Mouse (Mus musculus) embryonic facial prominence, embryonic 10.5 days (tissue): ENCODE data around the gene Olfr789. TPM values are rescaled to one million over a fixed set of nuclear protein-coding genes. Genes with fewer than 3 reads are reported as not detected.

ENCODE experiments used
- DNase-seq: peaks from one replicate; pipeline ENCODE4 v3.0.0-alpha.2; 2017; ENCODE audit warnings: low spot score
- H3K27ac ChIP-seq: fragments of 300-500 bp; sonication (generic); replicated peaks from 2 replicates; pipeline ENCODE4 v1.5.1; 2016; ENCODE audit warnings: mild to moderate bottlenecking
- H3K27me3 ChIP-seq: fragments of 300-500 bp; sonication (generic); replicated peaks from 2 replicates; pipeline ENCODE4 v1.6.1; 2016; ENCODE audit warnings: low read depth, mild to moderate bottlenecking; ENCODE audit not compliant: poor library complexity, severe bottlenecking
- H3K36me3 ChIP-seq: fragments of 300-500 bp; sonication (generic); replicated peaks from 2 replicates; pipeline ENCODE4 v1.6.1; 2016; ENCODE audit warnings: mild to moderate bottlenecking, moderate library complexity
- H3K4me1 ChIP-seq: fragments of 300-500 bp; sonication (generic); 2 replicates; pipeline ENCODE4 v1.6.1; 2016
- H3K4me3 ChIP-seq: fragments of 300-500 bp; sonication (generic); 2 replicates; pipeline ENCODE4 v1.5.1; 2016; ENCODE audit warnings: mild to moderate bottlenecking, moderate library complexity
- H3K9me3 ChIP-seq: fragments of 300-500 bp; sonication (generic); 2 replicates; pipeline ENCODE4 v1.6.1; 2016; ENCODE audit warnings: mild to moderate bottlenecking
- WGBS: fragments of 180-500 bp; shearing (Covaris S2); methylation state at CpG from one replicate; pipeline ENCODE4 v1.1.7; 2016; 5-methylcytosine and 5-hydroxymethylcytosine counted together
- polyA plus RNA-seq: library from polyadenylated mRNA; unstranded; fragments of >200 nt; fragmentation: Nextera tagmentation; extraction: Ambion mirVana; gene quantifications from 2 replicates; pipeline ENCODE4 v1.2.1, GENCODE M21; 2016

The Olfr789 gene
- not detected in 2 replicates for polyA plus RNA-seq

DNA sequence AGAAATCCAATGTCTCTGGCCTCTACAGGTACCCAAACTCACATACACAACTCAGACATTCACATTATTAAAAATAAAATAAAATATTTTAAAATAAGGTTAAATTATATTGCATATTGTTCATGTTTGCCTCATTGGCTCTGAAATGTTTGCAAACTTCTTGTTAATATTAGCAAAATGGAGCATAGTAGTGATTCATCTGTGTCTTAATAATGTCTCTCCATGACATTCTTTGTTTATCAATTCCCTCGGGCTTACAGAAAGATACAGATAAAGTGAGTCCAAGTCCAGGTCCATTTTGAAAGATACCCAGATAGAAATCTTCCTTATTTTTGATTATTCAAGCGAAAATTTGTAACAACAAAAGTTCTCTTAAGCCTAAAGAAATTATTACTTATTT, at the start of gene Olfr789:
TSS of gene Olfr789 (plus strand) at position 301 of the 400 bp plus-strand sequence.
- Histone ChIP-seq H3K4me1 (no peaks in the 10 kb centered on the region), H3K36me3 (no peaks in the 10 kb centered on the region), H3K27ac (no peak within 1 kb of the TSS), H3K27me3 (no peaks in the 10 kb centered on the region), H3K4me3 (no peak within 1 kb of the TSS), H3K9me3 (no peaks in the 10 kb centered on the region)
- no peak for DNase-seq
- WGBS, result 75% methylated on average over 2 of the region's 2 CpGs

DNA sequence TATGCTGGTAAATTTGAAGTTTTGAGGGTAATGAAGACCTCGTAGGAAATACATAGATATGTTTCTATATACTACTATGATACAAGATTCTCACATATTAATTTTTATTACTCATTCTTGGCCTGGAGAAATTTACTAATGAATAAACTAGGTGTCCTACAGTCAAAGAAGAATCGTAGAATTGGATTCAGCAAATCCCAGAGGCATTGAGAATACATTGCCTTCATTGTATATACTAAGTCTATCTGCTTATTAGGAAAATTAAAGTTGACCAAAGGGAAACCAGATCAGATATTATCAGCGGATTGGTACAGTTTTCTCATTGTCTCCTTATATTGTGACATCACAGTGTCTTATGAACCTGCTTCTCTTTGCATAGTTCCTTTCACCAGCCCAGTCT, 23.0 kb upstream of the Olfr789 start, which contains the start of gene Olfr787:
TSS of gene Olfr787 (plus strand) at position 301 of the 400 bp plus-strand sequence.
- H3K4me3 ChIP-seq, result no peak within 1 kb of the TSS
- H3K27ac ChIP-seq, result no peak within 1 kb of the TSS
- H3K27me3 ChIP-seq, result no peaks in the 10 kb centered on the region
- H3K9me3 ChIP-seq, result no peaks in the 10 kb centered on the region
- 87% methylated on average over 3 of the region's 3 CpGs for WGBS
- DNase-seq, result no peak
- no peaks in the 10 kb centered on the region for H3K4me1 ChIP-seq
- no peaks in the 10 kb centered on the region for H3K36me3 ChIP-seq

DNA sequence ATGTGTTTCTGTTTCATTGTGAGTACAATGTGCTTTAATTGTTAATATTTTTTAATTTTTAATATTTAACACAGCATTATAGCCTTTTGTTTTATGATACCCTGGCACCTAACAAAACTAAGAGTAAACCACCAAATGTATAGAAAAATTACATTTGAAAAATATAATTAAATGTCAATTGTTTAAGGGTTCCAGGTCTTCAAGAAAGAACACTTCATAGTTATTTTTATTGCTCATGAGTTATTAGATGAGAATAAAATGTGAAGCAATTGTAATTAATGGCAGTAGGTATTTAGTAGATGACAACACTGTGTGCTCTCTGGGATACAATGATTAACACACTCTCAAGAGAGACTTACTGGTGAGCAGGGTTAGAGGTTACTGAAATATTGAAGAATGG, 13.9 kb upstream of the Olfr789 start, which contains the start of gene Olfr788:
TSS of gene Olfr788 (plus strand) at position 301 of the 400 bp plus-strand sequence.
- no peaks in the 10 kb centered on the region for H3K4me1 ChIP-seq
- DNase-seq, result no peak
- H3K4me3 ChIP-seq, result no peak within 1 kb of the TSS
- no peaks in the 10 kb centered on the region for H3K36me3 ChIP-seq
- H3K9me3 ChIP-seq, result no peaks in the 10 kb centered on the region
- H3K27me3 ChIP-seq, result no peaks in the 10 kb centered on the region
- H3K27ac ChIP-seq, result no peak within 1 kb of the TSS

DNA sequence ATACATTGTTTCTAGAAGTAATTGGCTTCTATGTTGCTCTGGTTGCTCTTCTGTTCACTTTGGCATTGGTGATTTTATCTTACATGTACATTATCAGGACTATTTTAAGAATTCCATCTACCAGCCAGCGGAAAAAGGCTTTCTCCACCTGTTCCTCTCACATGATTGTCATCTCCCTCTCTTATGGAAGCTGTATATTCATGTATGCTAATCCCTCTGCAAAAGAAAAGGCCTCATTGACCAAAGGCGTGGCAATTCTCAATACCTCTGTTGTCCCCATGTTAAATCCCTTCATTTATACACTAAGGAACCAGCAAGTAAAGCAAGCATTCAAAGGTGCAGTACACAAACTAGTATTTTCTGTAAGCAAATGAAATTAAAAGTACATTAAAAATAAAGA, 11.3 kb upstream of the Olfr789 start:
- 71% methylated on average over 2 of the region's 2 CpGs for WGBS

DNA sequence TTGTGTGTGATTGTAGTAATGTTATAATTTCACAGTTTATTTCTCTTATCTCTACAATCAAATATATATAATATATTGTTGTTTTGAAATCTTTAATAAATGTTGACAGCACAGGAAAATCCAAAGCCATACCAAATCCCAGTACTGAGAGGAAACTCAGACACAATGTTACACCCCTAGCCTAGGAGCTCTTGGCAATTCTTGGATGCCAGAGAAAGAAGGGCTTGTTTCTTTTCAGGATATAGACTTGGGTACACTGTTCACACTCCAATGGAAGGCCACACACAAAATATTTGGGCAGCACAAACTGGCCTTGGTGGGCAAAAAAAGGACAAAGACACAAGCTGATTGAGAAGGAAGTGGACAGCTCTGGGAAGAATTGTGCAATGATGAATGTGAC, 10.8 kb upstream of the Olfr789 start:
- Histone ChIP-seq H3K4me1 (no peaks in the 10 kb centered on the region), H3K36me3 (no peaks in the 10 kb centered on the region), H3K27ac (no peak overlapping the region)

More for the DNA sequence above, 11.3 kb upstream of the Olfr789 start:
- DNase-seq, result no peak
- no peak overlapping the region for H3K27ac ChIP-seq
- no peaks in the 10 kb centered on the region for H3K36me3 ChIP-seq
- H3K9me3 ChIP-seq, result no peaks in the 10 kb centered on the region
- no peak overlapping the region for H3K4me3 ChIP-seq
- H3K27me3 ChIP-seq, result no peaks in the 10 kb centered on the region
- no peaks in the 10 kb centered on the region for H3K4me1 ChIP-seq

DNA sequence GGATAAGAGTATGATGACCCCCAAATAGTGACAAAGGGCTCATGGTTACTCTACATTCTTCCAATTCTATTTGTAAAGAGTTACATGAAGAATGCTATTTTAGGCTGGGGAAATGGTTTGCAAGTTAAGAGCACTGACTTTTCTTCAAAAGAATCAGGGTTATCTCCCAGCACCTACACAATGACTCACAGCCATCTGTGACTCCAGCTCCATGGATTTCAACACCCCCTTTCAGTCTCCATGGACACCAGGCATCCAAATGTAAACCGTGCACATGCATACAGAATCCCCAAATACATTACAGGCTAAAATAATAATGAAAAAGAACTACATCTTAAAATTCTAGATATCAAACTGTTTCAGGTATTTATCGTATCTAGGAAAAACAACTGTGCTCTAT, 5.5 kb downstream of the Olfr789 start:
- no peak overlapping the region for H3K4me3 ChIP-seq
- H3K9me3 ChIP-seq, result no peaks in the 10 kb centered on the region
- H3K36me3 ChIP-seq, result no peaks in the 10 kb centered on the region
- no peak overlapping the region for H3K27ac ChIP-seq
- no peaks in the 10 kb centered on the region for H3K4me1 ChIP-seq
- WGBS, result 81% methylated on average over 2 of the region's 2 CpGs
- DNase-seq, result no peak
- H3K27me3 ChIP-seq, result no peaks in the 10 kb centered on the region

More for the DNA sequence above, 10.8 kb upstream of the Olfr789 start:
- DNase-seq, result no peak
- Histone ChIP-seq H3K27me3 (no peaks in the 10 kb centered on the region), H3K4me3 (no peak overlapping the region), H3K9me3 (no peaks in the 10 kb centered on the region)

DNA sequence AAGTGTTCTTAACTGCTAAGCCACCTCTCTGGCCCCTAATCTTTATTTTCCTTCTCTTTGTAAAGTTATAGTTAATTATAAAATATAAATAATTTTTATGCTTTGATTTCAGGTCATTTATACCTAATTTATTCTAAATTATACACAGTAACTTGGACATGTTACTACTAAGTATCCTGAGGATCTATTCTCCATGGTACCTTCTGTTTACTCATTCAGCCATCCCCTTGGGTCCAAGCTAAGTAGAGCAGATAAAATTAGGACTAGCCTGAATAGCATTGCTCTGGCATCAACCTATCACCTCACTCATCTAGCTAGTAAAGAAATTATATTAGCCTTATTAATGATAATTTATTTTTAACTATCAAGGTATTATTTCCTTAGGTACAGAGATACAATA, 13.6 kb downstream of the Olfr789 start, which contains the start of gene Olfr790:
TSS of gene Olfr790 (plus strand) at position 301 of the 400 bp plus-strand sequence.
- H3K27me3 ChIP-seq, result no peaks in the 10 kb centered on the region
- no peak within 1 kb of the TSS for H3K27ac ChIP-seq
- H3K9me3 ChIP-seq, result no peaks in the 10 kb centered on the region
- no peaks in the 10 kb centered on the region for H3K36me3 ChIP-seq
- DNase-seq, result no peak
- H3K4me1 ChIP-seq, result no peaks in the 10 kb centered on the region
- H3K4me3 ChIP-seq, result no peak within 1 kb of the TSS

DNA sequence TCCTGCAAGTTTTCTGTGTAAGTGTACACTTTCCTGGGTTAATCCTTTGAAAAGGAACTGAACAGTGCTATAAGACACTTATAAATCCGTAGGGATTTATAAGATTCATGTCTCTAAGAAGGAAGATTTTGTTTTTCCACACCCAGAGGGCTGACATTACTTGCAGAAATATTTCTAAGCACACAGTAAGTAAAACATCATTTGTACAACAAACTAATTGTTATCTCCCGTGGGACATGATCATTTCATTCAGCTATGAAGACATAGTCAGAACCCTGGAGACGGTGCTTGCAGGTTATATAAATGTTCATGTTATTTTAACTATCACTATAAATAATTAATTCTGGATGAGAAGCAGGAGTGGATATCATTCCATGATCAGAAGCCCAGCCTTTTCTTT, 36.9 kb downstream of the Olfr789 start, which contains the start of gene Olfr791:
TSS of gene Olfr791 (plus strand) at position 301 of the 400 bp plus-strand sequence.
- Histone ChIP-seq H3K4me1 (no peaks in the 10 kb centered on the region), H3K36me3 (no peaks in the 10 kb centered on the region), H3K27me3 (no peaks in the 10 kb centered on the region), H3K27ac (no peak within 1 kb of the TSS), H3K9me3 (no peaks in the 10 kb centered on the region), H3K4me3 (no peak within 1 kb of the TSS)
- DNase-seq, result no peak
- 82% methylated on average over 3 of the region's 3 CpGs for WGBS

DNA sequence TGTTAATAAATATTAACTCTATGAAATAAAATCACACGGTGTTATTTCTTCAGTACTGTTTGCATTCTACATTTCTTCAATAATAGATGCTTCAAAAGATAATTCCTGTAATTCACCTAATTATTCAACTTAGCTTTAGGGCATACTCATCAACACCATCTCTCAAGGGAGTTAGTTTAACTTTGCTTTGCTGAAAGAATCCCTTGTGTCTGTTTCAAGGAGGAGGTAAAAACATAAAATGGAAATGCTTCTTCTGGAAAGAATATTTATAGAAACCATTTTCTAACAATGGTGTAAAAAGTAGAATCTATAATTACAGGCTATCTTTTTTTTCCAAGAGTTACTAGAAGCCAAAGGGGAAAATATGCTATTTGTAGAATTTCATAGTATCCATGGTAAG, 54.3 kb downstream of the Olfr789 start, which contains the start of gene Olfr792:
TSS of gene Olfr792 (plus strand) at position 301 of the 400 bp plus-strand sequence.
- 78% methylated on average over 1 of the region's 1 CpGs for WGBS
- Histone ChIP-seq H3K27ac (no peak within 1 kb of the TSS), H3K4me3 (no peak within 1 kb of the TSS), H3K27me3 (no peaks in the 10 kb centered on the region), H3K9me3 (peaks cover under 1% of the 10 kb centered on the region; the same call in 1 of the 2 replicates), H3K36me3 (no peaks in the 10 kb centered on the region), H3K4me1 (no peaks in the 10 kb centered on the region)
- no peak for DNase-seq

Other genes starting within 250 kb of the Olfr789 start
- gene Olfr774, start 248.5 kb upstream of the Olfr789 start, polyA plus RNA-seq, result not detected in 2 replicates
- gene Olfr775, start 236.3 kb upstream of the Olfr789 start, polyA plus RNA-seq, result not detected in 2 replicates
- gene Olfr776, start 225.6 kb upstream of the Olfr789 start, polyA plus RNA-seq, result not detected in 2 replicates
- gene Olfr777, start 213.3 kb upstream of the Olfr789 start, polyA plus RNA-seq, result not detected in 2 replicates
- gene Olfr780, start 166.6 kb upstream of the Olfr789 start, polyA plus RNA-seq, result not detected in 2 replicates
- not detected in 2 replicates for gene Olfr781, start 155.9 kb upstream of the Olfr789 start, polyA plus RNA-seq
- not detected in 2 replicates for gene Olfr782, start 135.9 kb upstream of the Olfr789 start, polyA plus RNA-seq
- 0.05 and 0.06 TPM in 2 replicates for gene Olfr784, start 100.7 kb upstream of the Olfr789 start, polyA plus RNA-seq
- not detected in 2 replicates for gene Olfr785, start 79.3 kb upstream of the Olfr789 start, polyA plus RNA-seq
- gene Olfr786, start 57.4 kb upstream of the Olfr789 start, polyA plus RNA-seq, result not detected in 2 replicates
- not detected in 2 replicates for gene Olfr787, start 22.9 kb upstream of the Olfr789 start, polyA plus RNA-seq
- gene Olfr788, start 13.8 kb upstream of the Olfr789 start, polyA plus RNA-seq, result not detected in 2 replicates
- gene Olfr790, start 13.7 kb downstream of the Olfr789 start, polyA plus RNA-seq, result not detected in 2 replicates
- not detected in 2 replicates for gene Olfr791, start 37.0 kb downstream of the Olfr789 start, polyA plus RNA-seq
- gene Olfr792, start 54.4 kb downstream of the Olfr789 start, polyA plus RNA-seq, result not detected in 2 replicates
- not detected in 2 replicates for gene Olfr794, start 82.9 kb downstream of the Olfr789 start, polyA plus RNA-seq
- gene Olfr796, start 127.8 kb downstream of the Olfr789 start, polyA plus RNA-seq, result not detected in 2 replicates
- not detected in 2 replicates for gene Olfr798, start 143.2 kb downstream of the Olfr789 start, polyA plus RNA-seq
- gene Olfr799, start 152.7 kb downstream of the Olfr789 start, polyA plus RNA-seq, result not detected in 2 replicates
- not detected in 2 replicates for gene Olfr800, start 172.9 kb downstream of the Olfr789 start, polyA plus RNA-seq
- not detected in 2 replicates for gene Olfr801, start 189.1 kb downstream of the Olfr789 start, polyA plus RNA-seq
- gene Olfr802, start 203.4 kb downstream of the Olfr789 start, polyA plus RNA-seq, result 0.04 TPM in 1 of 2 replicates, not detected in the other
- gene Olfr803, start 209.5 kb downstream of the Olfr789 start, polyA plus RNA-seq, result not detected in 2 replicates
- gene Olfr804, start 218.5 kb downstream of the Olfr789 start, polyA plus RNA-seq, result not detected in 2 replicates
- not detected in 2 replicates for gene Olfr805, start 244.6 kb downstream of the Olfr789 start, polyA plus RNA-seq